Mouse (Mus musculus): ENCODE measurements around the gene Klk7.

DNA sequence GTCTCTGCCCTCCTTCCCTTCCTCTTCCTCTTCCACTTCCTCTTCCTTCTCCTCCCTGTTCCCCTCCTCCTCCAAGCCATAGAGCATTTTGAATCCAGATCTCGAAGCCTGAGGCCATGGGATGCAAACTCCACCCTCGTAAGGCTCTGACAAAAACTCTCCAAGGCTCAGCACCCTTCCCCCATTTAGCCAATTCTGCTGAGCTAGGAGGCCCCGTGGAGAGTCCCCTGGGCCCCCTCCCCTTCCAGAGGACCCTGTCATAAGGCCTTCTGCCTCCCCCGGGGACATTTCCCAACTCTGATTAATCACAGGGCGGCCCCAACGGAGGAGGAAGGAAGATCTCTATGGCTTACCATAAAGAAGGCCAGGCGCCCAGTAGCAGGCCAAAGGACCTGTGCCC is 19.5 kb upstream of the Klk7 start, which contains the start of gene Klk9:
- TF ChIP-seq POLR2A (IDR thresholded peaks at IDR 0.05; ENCODE audit: borderline replicate concordance, extremely low read depth, insufficient read depth, insufficient read length, poor library complexity, severe bottlenecking) (no peak), CTCF (IDR thresholded peaks at IDR 0.05; ENCODE audit: borderline replicate concordance, extremely low read depth, insufficient read depth, insufficient read length) (no peak)
